Mouse (Mus musculus) large intestine, adult 2 months (tissue): ENCODE measurements at regions not wholly inside any gene's neighbourhood (a gene's known extent, or its start where the extent isn't known, plus 50 kb on each side); places are given as distances from the start of the nearest gene placed in this dataset.

Source experiments
- DNase-seq: peaks from one replicate; pipeline ENCODE4 v3.0.0-alpha.2; 2012; ENCODE audit warnings: low read depth, low spot score
- WGBS: fragments of 180-500 bp; shearing (Covaris S2); methylation state at CpG from one replicate; pipeline ENCODE4 v1.1.7; 2018; 5-methylcytosine and 5-hydroxymethylcytosine counted together

- 83% methylated on average over 6 of the region's 6 CpGs for WGBS
- DNase-seq, result no peak
Observed at GRCm38 (mm10) chrX:60833456-60833855, 59.8 kb downstream of the Sox3 start.

- WGBS, result 32% methylated on average over 22 of the region's 22 CpGs
- DNase-seq, result no peak
Observed at GRCm38 (mm10) chrX:60831330-60832027, 61.8 kb downstream of the Sox3 start.

- DNase-seq, result no peak
- WGBS, result 63% methylated on average over 9 of the region's 9 CpGs
Observed at GRCm38 (mm10) chrX:60825181-60826080, 67.8 kb downstream of the Sox3 start.

GRCm38 (mm10) chrX:60798567-60798966, 94.7 kb downstream of the Sox3 start:
- peak; percentile 2 for DNase-seq
- 22% methylated on average over 5 of the region's 5 CpGs for WGBS

- DNase-seq, result no peak
- 47% methylated on average over 5 of the region's 5 CpGs for WGBS
Observed at GRCm38 (mm10) chrX:60780766-60781165, 112.5 kb downstream of the Sox3 start.

- 28% methylated on average over 2 of the region's 2 CpGs for WGBS
Observed at GRCm38 (mm10) chrX:60780161-60780560, 113.1 kb downstream of the Sox3 start.

GRCm38 (mm10) chrX:60773645-60774044, 119.6 kb downstream of the Sox3 start:
- 68% methylated on average over 5 of the region's 5 CpGs for WGBS
- no peak for DNase-seq

More at GRCm38 (mm10) chrX:60780161-60780560, 113.1 kb downstream of the Sox3 start:
- no peak for DNase-seq

GRCm38 (mm10) chrX:60772439-60772838, 120.8 kb downstream of the Sox3 start:
- 27% methylated on average over 1 of the region's 1 CpGs for WGBS

GRCm38 (mm10) chrX:60750456-60750855, 142.8 kb downstream of the Sox3 start:
- DNase-seq, result no peak
- WGBS, result 60% methylated on average over 5 of the region's 5 CpGs

More at GRCm38 (mm10) chrX:60772439-60772838, 120.8 kb downstream of the Sox3 start:
- DNase-seq, result no peak

GRCm38 (mm10) chrX:60743971-60744370, 149.3 kb downstream of the Sox3 start:
- no peak for DNase-seq
- WGBS, result 88% methylated on average over 3 of the region's 3 CpGs

- DNase-seq, result no peak
- 65% methylated on average over 3 of the region's 3 CpGs for WGBS
Observed at GRCm38 (mm10) chrX:60743020-60743707, 150.1 kb downstream of the Sox3 start.

GRCm38 (mm10) chrX:60719428-60720151, 127.1 kb upstream of the Atp11c start:
- DNase-seq, result no peak
- WGBS, result 45% methylated on average over 13 of the region's 13 CpGs

GRCm38 (mm10) chrX:60718794-60719193, 126.3 kb upstream of the Atp11c start:
- WGBS, result 32% methylated on average over 6 of the region's 6 CpGs
- no peak for DNase-seq

- WGBS, result 12% methylated on average over 11 of the region's 11 CpGs
Observed at GRCm38 (mm10) chrX:60718156-60718769, 125.8 kb upstream of the Atp11c start.

GRCm38 (mm10) chrX:60681036-60681706, 88.7 kb upstream of the Atp11c start:
- DNase-seq, result no peak
- WGBS, result 76% methylated on average over 7 of the region's 7 CpGs

More at GRCm38 (mm10) chrX:60718156-60718769, 125.8 kb upstream of the Atp11c start:
- DNase-seq, result no peak

- DNase-seq, result no peak
- 68% methylated on average over 10 of the region's 10 CpGs for WGBS
Observed at GRCm38 (mm10) chrX:60644726-60645318, 52.3 kb upstream of the Atp11c start.
